Mouse (Mus musculus): ENCODE measurements around the gene Tmem145.

Tmem145 gene

DNA sequence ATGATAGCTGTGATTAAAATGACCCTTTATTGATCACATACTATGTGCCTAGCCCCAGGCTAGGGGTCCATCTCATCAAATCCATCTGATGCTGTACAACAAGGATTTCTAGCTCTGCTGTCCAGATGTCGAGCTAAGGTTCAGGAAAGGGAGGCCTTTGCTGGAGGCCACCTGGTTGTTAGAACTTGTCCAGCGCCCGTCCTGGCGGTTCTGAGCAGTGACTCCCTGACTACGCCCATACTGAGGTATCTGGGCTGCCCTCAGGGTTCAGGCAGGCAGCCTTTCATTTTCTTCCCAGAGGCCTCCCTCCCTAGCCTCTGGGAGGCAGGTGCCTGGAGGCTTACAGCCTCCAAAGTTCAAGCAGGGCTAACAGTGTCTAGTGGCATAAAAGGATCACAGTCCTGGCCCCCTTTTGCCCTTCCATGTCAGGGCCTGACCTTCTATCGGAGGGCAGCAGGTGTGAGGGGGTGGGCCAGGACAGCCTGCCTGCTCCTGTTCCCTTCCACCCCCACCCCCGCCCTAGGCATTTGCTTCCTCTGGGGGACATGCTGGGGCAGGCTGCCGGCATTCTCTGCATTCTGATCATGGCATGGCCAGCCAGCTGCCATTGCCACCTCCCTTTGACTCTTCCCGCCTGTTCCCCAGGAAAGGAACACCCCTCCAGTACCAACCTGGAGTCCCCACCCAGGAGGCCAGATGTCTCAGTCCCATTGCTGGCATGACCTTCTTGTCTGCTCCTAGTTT, 30.2 kb upstream of the Tmem145 start:
- no peak for DNase-seq (ENCODE audit: low spot score in 2 of 2)

DNA sequence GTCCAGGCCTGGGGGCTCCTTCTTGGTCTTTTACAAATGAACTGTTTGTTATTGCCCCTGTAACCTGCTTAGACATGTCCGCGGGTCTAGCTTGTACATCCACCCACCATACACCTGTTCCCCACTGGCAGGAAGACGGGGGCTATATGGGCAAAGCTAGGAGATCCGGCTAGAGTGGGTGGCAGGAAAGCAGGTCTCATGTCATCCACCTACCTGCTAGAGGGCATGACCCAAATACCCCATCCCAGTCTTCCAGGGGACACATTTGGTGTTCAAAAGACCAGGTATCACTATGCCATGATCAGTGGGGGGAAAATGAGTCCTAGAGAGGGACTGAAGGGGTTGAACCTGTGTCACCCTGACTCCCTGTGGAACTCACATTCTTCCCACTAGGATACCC, 28.5 kb upstream of the Tmem145 start:
- DNase-seq (ENCODE audit: low spot score in 2 of 2): no peak

GRCm38 (mm10) chr7:25277998-25278340, 27.9 kb upstream of the Tmem145 start:
- DNase-seq (ENCODE audit: low spot score in 2 of 2): no peak

DNA sequence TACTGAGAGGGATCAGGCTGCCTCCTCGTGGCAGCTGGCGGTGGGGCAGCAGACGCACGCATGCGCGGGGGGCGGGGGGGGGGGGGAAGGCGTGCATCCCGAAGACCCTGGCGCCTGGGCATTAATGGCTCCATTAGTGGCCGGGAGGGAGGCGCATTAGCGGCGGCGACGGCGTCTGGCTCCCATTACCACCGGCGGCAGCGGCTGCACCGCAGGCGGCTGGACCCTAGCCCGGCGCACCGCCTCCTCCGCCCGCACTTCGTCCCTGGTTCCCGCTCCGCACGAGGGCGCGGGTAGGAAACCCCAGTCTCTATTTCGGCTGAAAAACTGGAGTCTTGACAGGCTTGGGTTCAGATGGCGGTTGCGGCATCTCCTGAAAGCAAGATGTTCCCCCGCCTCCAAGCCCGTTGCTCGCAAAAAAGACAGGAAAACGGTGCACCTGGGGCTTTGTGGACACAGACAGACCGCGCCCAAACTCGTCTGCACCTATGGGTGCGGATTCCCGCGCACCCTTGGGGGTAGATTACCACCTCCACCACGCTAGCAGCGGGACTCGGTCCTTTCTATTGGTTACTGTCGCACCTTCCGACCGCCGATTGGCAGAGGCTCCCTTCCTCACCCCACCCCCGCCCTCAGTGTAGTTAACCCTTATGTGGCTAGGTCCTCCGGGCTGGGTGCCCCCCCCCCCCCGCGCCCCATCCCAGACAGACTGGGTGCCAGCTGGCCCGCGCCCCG, 27.4 kb upstream of the Tmem145 start:
- peak; percentile 76 to 81 for DNase-seq (ENCODE audit: low spot score in 2 of 2)

GRCm38 (mm10) chr7:25279076-25279860, 26.6 kb upstream of the Tmem145 start:
- peak; percentile 83 to 85 for DNase-seq (ENCODE audit: low spot score in 2 of 2)

DNA sequence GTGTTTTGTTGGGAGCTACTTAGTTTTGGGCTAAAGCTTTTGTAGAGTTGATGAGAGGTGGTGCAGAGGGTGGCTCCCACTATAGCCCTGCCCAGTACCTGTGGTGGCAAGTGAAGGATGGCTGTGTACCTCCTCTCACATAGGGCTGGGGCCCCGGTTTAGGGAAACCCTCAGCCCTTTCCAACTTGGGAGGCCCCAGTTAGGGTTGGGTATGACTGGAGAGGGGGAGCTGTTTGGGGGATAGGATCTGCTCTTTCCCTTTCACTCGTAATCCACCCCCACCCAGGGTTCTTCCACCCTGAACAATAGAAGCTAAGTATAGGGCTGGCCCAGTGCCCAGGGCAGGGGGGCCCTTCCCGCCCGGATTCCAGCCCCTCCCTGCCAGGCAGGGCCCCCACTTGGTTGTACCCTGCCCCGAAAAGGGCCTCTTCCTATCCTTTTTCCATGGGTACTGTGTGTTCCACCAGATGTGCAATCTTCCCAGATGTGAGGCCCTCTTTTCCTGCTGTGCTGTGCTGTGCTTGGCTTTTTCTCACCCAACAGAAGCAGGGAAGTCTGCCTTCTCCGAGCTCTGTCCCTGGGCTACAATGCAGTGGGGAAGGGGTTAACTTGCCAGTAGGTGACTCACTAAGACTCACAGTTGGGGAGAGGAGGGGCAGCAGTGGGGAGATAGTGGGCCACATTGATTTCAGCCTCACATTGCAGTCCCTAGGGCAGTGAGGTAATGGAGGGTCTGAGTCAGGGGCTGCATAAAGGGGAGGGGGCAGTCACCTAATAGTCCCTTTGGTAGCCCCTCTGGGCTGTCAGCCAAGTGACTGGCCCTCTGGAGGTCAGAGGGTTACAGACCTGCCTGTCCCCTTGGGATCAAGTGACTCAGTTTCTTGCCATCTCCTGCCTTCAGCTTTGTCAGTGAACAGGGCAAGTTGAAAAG, 25.8 kb upstream of the Tmem145 start:
- DNase-seq (ENCODE audit: low spot score in 2 of 2): no peak

GRCm38 (mm10) chr7:25281166-25281733, 24.7 kb upstream of the Tmem145 start:
- DNase-seq (ENCODE audit: low spot score in 2 of 2): no peak

DNA sequence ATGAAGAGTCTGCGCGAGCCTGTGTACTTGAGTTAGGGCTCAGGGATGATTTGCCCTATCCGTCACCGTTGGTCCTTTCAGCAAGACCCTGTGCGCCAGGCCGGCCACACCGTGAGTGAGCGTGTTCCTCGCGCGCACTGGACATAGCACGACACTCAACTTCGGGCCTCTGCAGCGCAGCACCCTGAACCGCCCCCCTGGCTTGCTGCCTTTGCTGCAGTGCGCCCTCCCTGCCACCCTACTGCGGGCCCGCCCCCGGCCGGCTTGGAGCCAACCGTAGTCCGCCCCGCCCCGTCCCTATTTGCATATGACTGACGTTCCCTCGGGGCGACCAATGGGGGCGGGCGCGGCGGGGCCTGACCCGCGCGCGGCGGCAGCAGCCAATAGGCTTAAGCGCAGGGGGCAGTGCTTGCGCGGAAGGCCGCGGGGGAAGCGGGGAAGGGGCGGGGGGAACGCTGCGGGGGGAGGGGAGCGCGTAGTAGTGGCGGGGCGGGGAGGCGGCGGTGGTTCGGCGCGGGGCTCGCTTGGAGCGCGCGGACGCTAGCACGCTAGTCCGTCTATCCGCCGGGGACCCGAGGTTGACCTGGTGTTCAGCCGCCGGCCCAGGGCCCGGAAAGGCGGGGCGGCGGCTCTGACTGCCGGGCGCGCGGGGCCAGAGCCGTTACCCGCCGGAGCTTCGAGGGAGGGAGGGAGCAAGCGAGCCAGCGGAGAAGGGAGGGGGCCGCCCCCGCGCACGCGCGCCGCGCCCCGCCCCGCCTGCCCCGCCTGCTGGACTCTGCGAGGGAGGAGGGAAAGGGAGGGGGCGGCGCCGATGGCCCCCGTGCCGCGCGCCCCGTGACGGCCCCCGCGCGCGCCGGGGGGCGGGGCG, 23.9 kb upstream of the Tmem145 start:
- DNase-seq (ENCODE audit: low spot score in 2 of 2): peak; percentile 92 to 98

DNA sequence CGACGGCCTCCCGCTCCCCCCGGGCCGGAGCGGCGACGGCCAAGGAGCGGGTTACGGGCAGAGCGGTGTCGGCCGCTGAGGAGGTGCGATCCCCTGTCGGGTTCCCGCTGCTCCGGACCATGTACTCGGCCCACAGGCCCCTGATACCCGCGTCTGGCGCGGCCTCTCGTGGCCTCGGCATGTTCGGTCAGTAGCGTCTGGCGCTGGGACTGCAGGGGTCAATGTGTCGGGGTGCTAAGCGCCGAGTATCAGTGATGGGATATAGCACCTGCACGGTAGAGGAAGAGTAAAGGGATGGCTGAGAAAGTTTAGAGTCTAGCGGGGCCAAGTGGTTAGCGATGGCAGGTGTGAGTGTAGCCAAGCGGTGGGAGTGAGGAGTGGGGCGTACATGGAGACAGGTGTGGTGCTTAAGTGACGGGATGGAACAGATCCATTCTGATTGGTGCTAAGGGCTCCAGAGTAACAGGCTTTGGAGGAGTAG, 23.1 kb upstream of the Tmem145 start:
- DNase-seq (ENCODE audit: low spot score in 2 of 2): no peak

- no peak for DNase-seq (ENCODE audit: low spot score in 2 of 2)
Measured at GRCm38 (mm10) chr7:25283637-25284036, 22.3 kb upstream of the Tmem145 start.

DNA sequence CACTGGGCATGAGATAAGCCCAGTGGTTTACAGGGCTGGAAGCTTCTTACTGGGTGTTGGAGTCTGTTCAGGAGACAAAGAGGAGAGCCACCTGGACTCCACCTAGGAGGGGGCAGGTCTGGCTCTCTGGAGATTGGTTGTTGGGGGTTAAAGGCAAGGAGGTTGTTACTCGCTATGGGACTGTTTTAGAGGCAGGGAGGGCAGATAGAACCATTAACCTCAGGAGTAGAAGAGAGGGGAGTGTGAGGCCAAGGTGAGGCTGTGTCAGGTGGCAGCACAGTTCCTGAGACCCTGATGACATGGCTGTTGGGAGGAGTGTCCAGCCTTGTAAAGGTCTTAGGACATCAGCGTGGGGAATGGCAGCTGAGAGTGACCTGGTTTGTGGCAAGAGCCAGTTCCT, 21.7 kb upstream of the Tmem145 start:
- no peak for DNase-seq (ENCODE audit: low spot score in 2 of 2)

GRCm38 (mm10) chr7:25284766-25285165, 21.1 kb upstream of the Tmem145 start:
- DNase-seq (ENCODE audit: low spot score in 2 of 2): no peak

- no peak for DNase-seq (ENCODE audit: low spot score in 2 of 2)
Measured at GRCm38 (mm10) chr7:25285511-25286238, 20.2 kb upstream of the Tmem145 start.

- DNase-seq (ENCODE audit: low spot score in 2 of 2): no peak
Measured at GRCm38 (mm10) chr7:25286989-25287388, 18.9 kb upstream of the Tmem145 start.

DNA sequence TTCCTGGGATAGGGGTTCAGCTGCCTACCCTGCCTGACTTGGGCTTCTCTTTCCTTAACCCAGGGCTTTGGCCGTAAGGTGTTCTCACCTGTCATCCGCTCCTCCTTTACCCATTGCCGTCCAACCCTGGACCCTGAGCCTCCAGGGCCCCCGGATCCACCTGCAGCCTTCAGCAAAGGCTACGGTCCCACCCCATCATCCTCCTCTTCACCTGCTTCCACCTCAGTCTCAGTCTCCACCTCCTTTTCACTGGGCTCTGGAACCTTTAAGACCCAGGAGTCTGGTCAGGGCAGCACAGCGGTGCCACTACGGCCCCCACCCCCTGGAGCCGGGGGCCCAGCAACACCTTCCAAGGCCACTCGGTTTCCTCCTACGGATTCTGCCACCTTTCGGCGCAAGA, 17.9 kb upstream of the Tmem145 start:
- no peak for DNase-seq (ENCODE audit: low spot score in 2 of 2)

DNA sequence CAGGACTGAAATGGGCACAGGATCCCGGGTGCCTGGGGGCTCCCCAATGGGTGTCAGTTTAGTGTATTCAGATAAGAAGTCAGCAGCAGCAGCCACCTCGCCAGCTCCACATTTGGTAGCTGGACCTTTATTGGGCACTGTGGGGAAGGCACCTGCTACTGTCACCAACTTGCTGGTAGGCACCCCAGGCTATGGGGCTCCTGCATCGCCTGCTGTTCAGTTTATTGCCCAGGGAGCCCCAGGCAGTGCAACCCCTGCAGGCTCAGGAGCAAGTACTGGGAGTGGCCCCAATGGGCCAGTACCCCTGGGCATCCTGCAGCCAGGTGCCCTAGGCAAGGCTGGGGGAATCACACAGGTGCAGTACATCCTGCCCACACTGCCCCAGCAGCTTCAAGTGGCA, 17.2 kb upstream of the Tmem145 start:
- no peak for DNase-seq (ENCODE audit: low spot score in 2 of 2)

GRCm38 (mm10) chr7:25289925-25290324, 16.0 kb upstream of the Tmem145 start:
- DNase-seq (ENCODE audit: low spot score in 2 of 2): no peak

DNA sequence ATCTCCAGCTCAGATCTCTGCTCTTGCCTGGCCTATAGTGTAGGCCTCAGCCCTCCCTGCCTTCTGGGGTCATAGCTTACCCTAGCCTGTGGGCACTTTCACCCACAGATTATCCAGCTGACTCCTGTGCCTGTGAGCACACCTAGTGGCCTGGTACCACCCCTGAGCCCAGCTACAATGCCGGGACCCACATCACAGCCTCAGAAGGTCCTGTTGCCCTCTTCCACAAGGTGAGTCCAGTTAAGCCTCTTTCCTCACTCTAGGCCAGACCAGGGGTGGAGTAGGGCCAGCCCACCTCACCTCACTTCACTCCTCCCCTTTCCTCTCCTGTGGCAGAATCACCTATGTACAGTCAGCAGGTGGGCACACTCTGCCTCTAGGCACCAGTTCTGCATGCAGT, 15.4 kb upstream of the Tmem145 start:
- DNase-seq (ENCODE audit: low spot score in 2 of 2): no peak

GRCm38 (mm10) chr7:25290911-25291310, 15.0 kb upstream of the Tmem145 start:
- no peak for DNase-seq (ENCODE audit: low spot score in 2 of 2)

All from urinary bladder, postnatal 36 days (tissue).